Mouse (Mus musculus): ENCODE data around the gene Dlx6. TPM values are rescaled to one million over a fixed set of nuclear protein-coding genes. Genes with fewer than 3 reads are reported as not detected.

Dlx6 gene
- total RNA-seq, 2 experiments from 2014 or later = 9.1 to 11.1 TPM

DNA sequence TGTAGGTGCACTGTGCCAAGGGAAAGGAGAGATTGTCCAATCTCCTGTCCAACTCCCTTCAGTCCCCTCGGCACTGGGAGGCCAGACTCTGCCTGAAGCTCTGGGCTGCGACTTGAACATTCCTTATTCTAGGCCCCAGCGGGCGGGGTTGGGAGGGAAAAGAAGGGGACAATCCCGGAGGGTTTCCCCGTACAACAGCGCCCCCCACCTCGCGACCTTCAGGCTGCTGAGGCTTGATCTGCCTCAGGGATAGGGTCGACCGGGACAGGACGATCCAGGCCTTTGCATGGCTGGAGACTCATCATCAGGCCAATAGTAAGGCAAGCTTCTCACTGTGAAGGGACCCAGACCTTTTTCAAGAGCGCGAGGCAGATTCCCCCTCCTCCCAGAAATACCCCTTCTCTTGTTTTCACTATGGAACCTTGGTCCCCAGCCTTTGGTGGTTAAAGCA lies 15.7 kb downstream of the Dlx6 start:
- no peak for TF ChIP-seq CTCF (IDR thresholded peaks at IDR 0.05)
- intact Hi-C loops (cut with DNase I) = no loop called here
- DNase-seq (ENCODE audit: extremely low spot score in 1 of 2, low spot score in 2 of 2) = no peak
- Histone ChIP-seq H3K27ac (no peak overlapping the region), H3K4me3 (peak overlapping the region; percentile 0; the same call in 1 of the 2 replicates)

GRCm38 (mm10) chr6:6879371-6880325 lies 16.5 kb downstream of the Dlx6 start:
- no peak overlapping the region; the same call in 1 of the 2 replicates for H3K27ac ChIP-seq
- peak overlapping the region; percentile 44 for H3K4me3 ChIP-seq
- intact Hi-C loops (cut with DNase I) = loop anchor here (10.0 kb wide), 2 partner anchors 665 to 775 kb away; partner anchors contain the start of gene Slc25a13
- TF ChIP-seq CTCF (IDR thresholded peaks at IDR 0.05) = no peak
- no peak for DNase-seq (ENCODE audit: extremely low spot score in 1 of 2, low spot score in 2 of 2)

DNA sequence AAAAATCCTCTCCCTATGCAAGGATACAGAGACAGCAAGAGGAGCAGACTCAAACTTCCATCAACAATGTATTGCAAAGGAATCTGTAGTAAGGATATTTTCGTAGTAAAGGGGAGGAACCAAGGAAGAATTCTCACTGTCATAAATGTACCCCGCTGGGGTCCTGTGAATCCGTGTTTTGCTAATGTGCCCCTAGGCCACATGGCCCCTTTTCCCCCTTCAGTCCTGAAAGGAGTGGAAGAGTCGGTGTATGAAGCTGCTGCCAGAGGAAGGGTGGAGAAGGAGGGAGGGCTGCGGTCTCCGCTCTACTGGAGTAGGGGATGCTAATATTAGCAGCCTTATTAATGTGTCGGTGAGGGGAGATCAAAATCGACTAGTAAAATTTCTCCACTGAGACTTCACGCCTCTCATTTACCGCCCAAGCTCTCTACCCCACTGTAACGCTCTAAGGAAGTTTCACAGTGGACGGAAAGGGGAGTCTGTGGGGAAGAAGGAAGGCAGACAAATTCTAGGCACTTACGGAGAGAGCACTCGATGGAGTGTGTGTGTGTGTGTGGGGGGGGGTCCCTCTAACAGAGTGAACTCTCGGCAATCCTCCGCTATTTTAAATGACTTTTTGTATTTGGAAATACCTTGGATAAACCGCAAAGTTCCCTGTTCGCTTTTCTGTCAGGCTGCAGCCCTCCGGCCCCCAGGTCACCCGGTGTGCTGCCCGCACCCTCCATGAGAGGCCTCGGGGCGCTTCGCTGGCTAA lies 17.4 kb downstream of the Dlx6 start:
- intact Hi-C loops (cut with DNase I) = loop anchor here (10.0 kb wide), 2 partner anchors 666 to 776 kb away; partner anchors contain the start of gene Slc25a13
- no peak overlapping the region for H3K27ac ChIP-seq
- no peak for DNase-seq (ENCODE audit: extremely low spot score in 1 of 2, low spot score in 2 of 2)
- no peak for TF ChIP-seq CTCF (IDR thresholded peaks at IDR 0.05)
- peak overlapping the region; percentile 44 for H3K4me3 ChIP-seq

- no peak overlapping the region; the same call in 1 of the 2 replicates for H3K27ac ChIP-seq
- peak in 1 of 2 experiments; percentile 47 for DNase-seq (ENCODE audit: extremely low spot score in 1 of 2, low spot score in 2 of 2)
Measured at GRCm38 (mm10) chr6:6881115-6881637, 18.0 kb downstream of the Dlx6 start.

DNA sequence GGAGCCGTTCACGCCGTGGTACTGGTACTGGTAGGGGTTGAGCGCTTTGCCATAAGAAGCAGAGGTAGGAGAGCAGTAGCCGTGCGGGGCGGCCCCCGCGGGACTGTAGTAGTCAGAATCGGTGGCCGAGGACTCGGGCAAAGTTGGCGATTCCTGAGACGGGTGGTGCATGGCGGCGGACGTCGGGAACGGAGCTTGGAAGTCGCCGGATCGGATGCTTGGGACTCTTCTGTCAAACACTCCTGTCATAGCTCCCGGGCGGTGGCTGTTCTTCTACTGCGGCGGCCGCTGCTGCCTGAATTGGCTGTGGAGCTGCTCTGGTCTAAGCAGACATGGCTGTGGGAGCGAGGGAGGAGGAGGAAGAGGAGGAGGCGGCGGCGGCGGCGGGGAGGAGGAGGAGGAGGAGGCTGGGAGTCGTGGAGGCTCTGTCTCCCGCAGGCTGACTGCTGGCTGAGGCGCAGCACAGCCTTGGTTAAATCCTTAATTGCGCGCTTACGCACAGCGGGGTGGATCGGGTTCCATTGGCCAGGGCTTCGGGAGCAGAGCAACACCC lies 18.6 kb downstream of the Dlx6 start, which contains the start of gene Dlx5:
Gene Dlx5, minus strand, starts transcription at position 448 of the 553 bp plus-strand sequence.
- intact Hi-C loops (cut with DNase I) = loop anchor here (10.0 kb wide), 2 partner anchors 667 to 777 kb away; partner anchors contain the start of gene Slc25a13
- TF ChIP-seq CTCF (IDR thresholded peaks at IDR 0.05) = no peak
- DNase-seq (ENCODE audit: extremely low spot score in 1 of 2, low spot score in 2 of 2) = peak in 1 of 2 experiments; percentile 63
- H3K4me3 ChIP-seq = peak within 1 kb of the TSS; percentile 44
- no peak within 1 kb of the TSS; the same call in 1 of the 2 replicates for H3K27ac ChIP-seq

More at GRCm38 (mm10) chr6:6881115-6881637, 18.0 kb downstream of the Dlx6 start:
- intact Hi-C loops (cut with DNase I) = loop anchor here (10.0 kb wide), 2 partner anchors 666 to 776 kb away; partner anchors contain the start of gene Slc25a13
- TF ChIP-seq CTCF (IDR thresholded peaks at IDR 0.05) = no peak
- peak overlapping the region; percentile 44 for H3K4me3 ChIP-seq

DNA sequence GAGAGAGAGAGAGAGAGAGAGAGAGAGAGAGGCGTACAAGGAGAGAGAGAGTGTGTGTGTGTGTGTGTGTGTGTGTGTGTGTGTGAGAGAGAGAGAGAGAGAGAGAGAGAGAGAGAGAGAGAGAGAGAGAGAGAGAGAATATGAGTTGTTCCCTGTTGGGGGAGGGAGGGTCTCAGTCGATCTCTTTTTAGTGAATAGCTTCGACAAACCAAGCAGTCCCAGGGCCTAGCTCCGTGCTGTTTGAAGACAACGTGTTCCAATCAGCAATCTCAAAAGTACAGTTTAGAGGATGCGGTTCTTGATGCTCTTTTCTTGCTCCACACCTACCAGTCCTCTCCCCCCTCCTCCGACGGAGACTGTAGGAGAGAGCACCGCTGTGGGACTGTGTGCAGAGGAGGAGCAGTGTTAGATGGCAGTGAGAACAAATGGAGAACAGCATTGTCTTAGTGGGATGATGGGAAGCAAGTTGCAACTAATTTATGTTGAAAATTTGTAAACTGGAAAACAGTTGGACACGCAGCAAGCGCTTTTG lies 19.2 kb downstream of the Dlx6 start:
- Histone ChIP-seq H3K4me3 (no peak overlapping the region), H3K27ac (no peak overlapping the region)
- DNase-seq (ENCODE audit: extremely low spot score in 1 of 2, low spot score in 2 of 2) = no peak
- intact Hi-C loops (cut with DNase I) = loop anchor here (10.0 kb wide), 2 partner anchors 668 to 778 kb away; partner anchors contain the start of gene Slc25a13
- TF ChIP-seq CTCF (IDR thresholded peaks at IDR 0.05) = no peak

DNA sequence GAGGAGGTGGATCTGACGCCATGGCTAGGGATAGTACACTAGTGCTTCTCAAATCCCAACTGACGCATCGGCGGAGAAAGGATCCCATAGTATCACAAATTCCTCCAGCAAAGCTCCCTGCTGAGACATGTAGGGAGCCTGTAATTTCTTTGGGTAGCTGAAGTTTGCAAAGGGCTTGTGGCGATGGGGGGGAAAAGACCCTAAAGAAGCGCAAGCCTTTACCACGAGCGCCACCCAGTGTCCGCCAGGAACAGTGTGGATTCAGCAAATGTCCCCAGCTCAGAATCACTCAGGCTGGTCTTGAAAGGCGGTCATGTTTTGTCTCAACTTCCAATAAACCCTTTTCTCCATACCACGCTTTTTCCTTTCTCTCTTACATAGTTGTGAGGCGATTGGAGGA lies 21.8 kb downstream of the Dlx6 start:
- peak; percentile 65 for DNase-seq (ENCODE audit: extremely low spot score in 1 of 2, low spot score in 2 of 2)
- peak; percentile 79 for TF ChIP-seq CTCF (IDR thresholded peaks at IDR 0.05)
- intact Hi-C loops (cut with DNase I) = loop anchor here (1.0 to 10.0 kb wide), 4 partner anchors 670 to 1026 kb away; partner anchors contain the start of gene Slc25a13
- Histone ChIP-seq H3K4me3 (no peak overlapping the region), H3K27ac (no peak overlapping the region)

GRCm38 (mm10) chr6:6886225-6886624 lies 23.1 kb downstream of the Dlx6 start:
- intact Hi-C loops (cut with DNase I) = loop anchor here (10.0 kb wide), 2 partner anchors 671 to 781 kb away; partner anchors contain the start of gene Slc25a13
- TF ChIP-seq CTCF (IDR thresholded peaks at IDR 0.05) = no peak
- Histone ChIP-seq H3K4me3 (no peak overlapping the region), H3K27ac (no peak overlapping the region)
- no peak for DNase-seq (ENCODE audit: extremely low spot score in 1 of 2, low spot score in 2 of 2)

DNA sequence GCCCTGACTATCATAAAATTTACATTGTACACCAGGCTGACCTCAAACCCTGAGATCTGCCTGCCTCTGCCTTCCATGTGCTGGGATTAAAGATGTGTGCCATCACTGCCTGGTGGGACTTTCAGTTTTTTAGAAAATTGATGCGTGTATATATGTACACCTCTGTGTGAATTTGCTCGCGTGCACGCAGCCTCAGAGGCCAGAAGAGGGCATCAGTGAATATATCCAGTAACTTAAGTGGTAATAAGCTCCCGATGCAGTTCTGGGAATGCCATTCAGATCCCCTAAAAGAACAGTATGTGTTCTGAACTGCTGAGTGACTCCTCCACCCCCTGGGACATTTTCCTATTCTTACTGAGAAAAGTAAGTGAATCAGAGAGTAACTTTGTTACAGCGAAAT lies 26.9 kb downstream of the Dlx6 start:
- H3K27ac ChIP-seq = no peak overlapping the region
- intact Hi-C loops (cut with DNase I) = no loop called here
- TF ChIP-seq CTCF (IDR thresholded peaks at IDR 0.05) = peak; percentile 6; the same call in 1 of the 2 replicates
- H3K4me3 ChIP-seq = no peak overlapping the region
- no peak for DNase-seq (ENCODE audit: extremely low spot score in 1 of 2, low spot score in 2 of 2)

GRCm38 (mm10) chr6:6909586-6909985 lies 46.5 kb downstream of the Dlx6 start:
- no peak for TF ChIP-seq CTCF (IDR thresholded peaks at IDR 0.05)
- Histone ChIP-seq H3K4me3 (no peak overlapping the region), H3K27ac (no peak overlapping the region)
- intact Hi-C loops (cut with DNase I) = no loop called here
- DNase-seq (ENCODE audit: extremely low spot score in 1 of 2, low spot score in 2 of 2) = no peak
